Mouse (Mus musculus) erythroblast, embryonic 14.5 days (primary cell): ENCODE results near the gene Rpl37. TPM values are rescaled to one million over a fixed set of nuclear protein-coding genes. Genes with fewer than 3 reads are reported as not detected.

Source experiments
- H3K27me3 ChIP-seq: 2 replicates; pipeline ENCODE4 v1.6.1; 2012; ENCODE audit warnings: inconsistent platforms; ENCODE audit not compliant: control insufficient read depth
- H3K36me3 ChIP-seq: 2 replicates; pipeline ENCODE4 v1.6.1; 2012; ENCODE audit warnings: mild to moderate bottlenecking, inconsistent platforms; ENCODE audit not compliant: control insufficient read depth
- H3K4me1 ChIP-seq: 2 replicates; pipeline ENCODE4 v1.6.1; 2012; ENCODE audit warnings: inconsistent platforms; ENCODE audit not compliant: control insufficient read depth
- H3K4me3 ChIP-seq: replicated peaks from 2 replicates; pipeline ENCODE3; 2012; ENCODE audit warnings: moderate library complexity, mild to moderate bottlenecking, inconsistent platforms
- H3K9me3 ChIP-seq: 2 replicates; pipeline ENCODE4 v1.6.1; 2012; ENCODE audit warnings: low read length, inconsistent platforms, mixed read lengths; ENCODE audit not compliant: control insufficient read depth
- GATA1 ChIP-seq: IDR thresholded peaks from 2 replicates; pipeline ENCODE4 v1.6.1; 2012; ENCODE audit warnings: low read length, inconsistent platforms, mixed read lengths
- TAL1 ChIP-seq: IDR thresholded peaks from 3 replicates; pipeline ENCODE4 v1.6.1; 2012; ENCODE audit warnings: low read length, inconsistent platforms, mixed read lengths
- polyA plus RNA-seq: library from polyadenylated mRNA; stranded (reverse); fragments of >175 nt; gene quantifications from 2 replicates; pipeline ENCODE4 v1.2.3, GENCODE M21; 2012

The Rpl37 gene
- polyA plus RNA-seq, 1 experiment: 13.1 TPM

DNA sequence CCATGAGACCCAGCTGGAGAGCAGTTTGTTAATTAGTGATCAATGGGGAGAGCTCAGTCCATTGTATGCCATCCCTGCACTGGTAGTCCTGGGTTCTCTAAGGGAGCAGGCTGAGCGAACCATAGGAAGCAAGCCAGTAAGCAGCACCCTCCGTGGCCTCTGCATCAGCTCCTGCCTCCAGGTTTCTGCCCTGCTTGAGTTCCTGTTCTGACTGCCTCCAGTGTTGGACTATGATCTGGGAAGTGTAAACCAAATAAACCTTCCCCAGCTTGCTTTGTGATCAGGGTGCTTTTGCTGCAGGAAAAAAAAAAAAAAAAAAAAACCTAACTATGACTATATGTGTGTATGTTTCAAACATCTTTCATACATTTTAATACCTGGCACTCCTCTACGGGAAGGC, 16.9 kb downstream of the Rpl37 start:
- peaks cover 60% of the 10 kb centered on the region for H3K4me1 ChIP-seq

DNA sequence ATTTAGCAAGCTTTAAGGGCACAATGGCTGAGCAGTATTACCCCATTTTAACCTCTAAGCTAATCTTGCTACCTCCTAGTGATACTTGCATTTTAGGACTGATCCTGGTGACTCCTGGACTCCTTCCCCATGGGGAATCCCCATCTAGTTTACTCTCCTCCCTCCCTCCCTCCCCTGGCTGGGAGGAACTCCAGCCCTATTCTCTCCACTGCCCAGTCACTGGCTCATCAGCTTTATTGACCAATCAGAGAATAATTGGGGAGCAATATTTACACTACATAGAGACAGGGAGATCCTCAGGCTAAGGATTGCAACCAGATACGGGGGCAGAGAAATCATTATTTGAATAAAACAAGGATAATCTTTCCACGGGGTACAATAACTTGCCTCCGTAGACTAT, 17.7 kb downstream of the Rpl37 start:
- Histone ChIP-seq H3K4me3 (no peak overlapping the region), H3K36me3 (peaks cover 3% of the 10 kb centered on the region), H3K9me3 (no peaks in the 10 kb centered on the region), H3K4me1 (peaks cover 60% of the 10 kb centered on the region), H3K27me3 (no peaks in the 10 kb centered on the region)
- TF ChIP-seq GATA1 (no peak), TAL1 (no peak)

More for the DNA sequence above, 16.9 kb downstream of the Rpl37 start:
- Histone ChIP-seq H3K9me3 (no peaks in the 10 kb centered on the region), H3K4me3 (no peak overlapping the region), H3K36me3 (peaks cover 5% of the 10 kb centered on the region), H3K27me3 (no peaks in the 10 kb centered on the region)
- TF ChIP-seq GATA1 (no peak), TAL1 (no peak)

DNA sequence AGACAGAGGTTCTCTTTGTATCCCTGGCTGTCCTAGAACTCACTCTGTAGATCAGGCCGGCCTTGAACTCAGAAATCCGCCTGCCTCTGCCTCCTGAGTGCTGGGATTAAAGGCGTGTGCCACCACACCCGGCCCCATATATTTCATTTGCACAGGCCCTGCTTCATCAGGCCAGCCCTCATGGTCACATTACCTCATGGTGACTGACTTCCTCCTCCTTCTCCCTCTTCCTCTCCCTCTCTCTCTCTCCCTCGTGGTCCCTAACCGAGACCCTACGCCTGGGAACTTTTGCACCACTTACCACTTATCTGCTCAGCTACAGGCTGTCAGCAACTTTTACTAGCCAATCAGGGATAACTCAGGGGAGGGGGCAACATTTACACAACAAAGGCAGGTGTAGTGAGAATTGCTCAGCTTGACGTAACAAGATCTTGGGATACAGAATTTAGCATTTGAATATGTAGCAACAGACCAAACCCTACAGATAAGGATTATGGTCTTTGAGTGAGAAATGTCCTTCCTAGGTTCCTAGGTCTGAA, 18.6 kb downstream of the Rpl37 start:
- no peaks in the 10 kb centered on the region for H3K27me3 ChIP-seq
- H3K4me3 ChIP-seq: no peak overlapping the region
- TF ChIP-seq TAL1: no peak
- TF ChIP-seq GATA1: no peak
- H3K9me3 ChIP-seq: no peaks in the 10 kb centered on the region
- peaks cover 64% of the 10 kb centered on the region for H3K4me1 ChIP-seq
- no peaks in the 10 kb centered on the region; the same call in 1 of the 2 replicates for H3K36me3 ChIP-seq

DNA sequence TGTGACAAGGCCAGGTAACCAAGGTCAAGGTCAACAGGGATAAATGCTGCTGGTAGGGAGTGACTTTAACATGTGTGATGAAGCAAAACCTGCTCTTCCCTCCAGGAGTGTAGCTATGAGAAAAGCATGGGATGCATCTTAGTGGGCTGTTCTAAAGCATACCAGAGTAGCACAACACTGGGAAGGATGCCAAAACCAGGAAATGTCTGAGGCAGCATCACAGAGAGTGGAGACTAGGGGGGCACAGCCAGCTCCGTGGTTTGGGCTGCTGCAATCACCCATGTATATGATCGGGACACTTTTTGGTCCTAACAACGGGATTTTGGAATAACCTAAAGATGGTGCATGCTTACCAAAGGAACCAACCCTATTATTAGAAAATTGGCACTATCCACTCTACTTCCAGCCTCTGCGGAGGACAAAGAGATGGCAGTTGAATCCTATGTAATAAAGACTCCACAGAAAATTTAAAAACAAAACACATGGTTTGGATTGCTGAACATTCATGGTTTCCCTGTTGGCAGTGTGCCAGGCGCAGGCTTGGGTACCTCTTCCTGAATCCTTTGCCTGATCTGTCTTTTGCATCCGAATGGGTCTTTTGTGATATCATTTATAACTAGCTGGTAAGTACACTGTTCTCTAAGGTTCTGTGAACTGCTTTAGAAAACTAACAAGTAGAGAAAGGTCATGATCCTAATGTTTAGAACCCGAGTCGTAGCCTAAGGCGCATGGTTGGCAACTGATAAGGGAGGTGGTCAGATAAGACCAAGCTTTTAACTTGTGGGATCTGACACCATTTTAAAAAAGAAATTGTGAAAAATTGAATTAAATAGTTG, 21.8 kb downstream of the Rpl37 start:
- H3K9me3 ChIP-seq: no peaks in the 10 kb centered on the region
- peaks cover 72% of the 10 kb centered on the region for H3K4me1 ChIP-seq
- H3K27me3 ChIP-seq: no peaks in the 10 kb centered on the region
- H3K4me3 ChIP-seq: no peak overlapping the region
- peak; percentile 82 for TF ChIP-seq GATA1
- TF ChIP-seq TAL1: peak; percentile 41; the same call in 2 of the 3 replicates
- no peaks in the 10 kb centered on the region; the same call in 1 of the 2 replicates for H3K36me3 ChIP-seq

DNA sequence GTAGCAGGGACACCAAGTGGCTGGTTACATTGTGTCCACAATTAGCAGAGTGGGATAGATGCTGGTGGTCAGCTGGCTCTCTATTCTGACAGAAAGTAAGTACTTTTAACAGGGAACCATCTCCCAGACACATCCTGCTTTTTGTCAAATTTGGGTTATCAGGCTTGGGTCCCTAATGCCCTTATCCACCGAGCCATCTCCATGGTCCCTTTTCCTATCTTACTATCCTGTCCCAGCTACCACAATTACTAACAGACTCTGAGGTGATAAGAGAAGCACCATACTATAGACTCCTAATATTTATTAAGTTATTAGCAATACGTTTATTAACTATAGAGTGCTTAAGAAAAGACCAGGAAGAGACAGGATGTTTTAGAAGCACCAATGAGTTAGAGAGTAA, 22.9 kb downstream of the Rpl37 start:
- Histone ChIP-seq H3K4me1 (peaks cover 75% of the 10 kb centered on the region), H3K9me3 (no peaks in the 10 kb centered on the region), H3K36me3 (no peaks in the 10 kb centered on the region; the same call in 1 of the 2 replicates), H3K4me3 (peak overlapping the region; percentile 43), H3K27me3 (no peaks in the 10 kb centered on the region)
- TF ChIP-seq GATA1 (no peak), TAL1 (no peak)

DNA sequence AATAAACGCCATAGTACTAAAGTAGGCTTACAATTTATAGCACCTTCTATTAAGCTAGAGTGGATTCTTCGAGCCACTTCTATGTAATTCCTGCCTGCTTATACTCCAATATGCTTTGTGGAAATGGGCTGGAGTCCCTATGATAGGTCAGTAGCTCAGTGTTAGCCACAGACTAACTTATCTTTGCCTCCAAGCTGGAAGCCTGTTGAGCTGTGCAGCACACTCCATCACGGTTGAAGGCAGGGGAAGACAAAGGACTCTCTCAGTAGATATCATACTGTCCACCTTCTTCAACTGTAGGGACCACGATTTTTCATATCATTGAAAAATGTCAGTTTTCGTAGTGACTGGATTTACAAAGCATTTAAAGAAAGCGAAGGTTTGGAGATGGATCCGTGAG, 23.4 kb downstream of the Rpl37 start:
- peaks cover 80% of the 10 kb centered on the region for H3K4me1 ChIP-seq
- peak overlapping the region; percentile 43 for H3K4me3 ChIP-seq
- TF ChIP-seq GATA1 (peak; percentile 49; the same call in 1 of the 2 replicates), TAL1 (peak; percentile 52; the same call in 2 of the 3 replicates)

DNA sequence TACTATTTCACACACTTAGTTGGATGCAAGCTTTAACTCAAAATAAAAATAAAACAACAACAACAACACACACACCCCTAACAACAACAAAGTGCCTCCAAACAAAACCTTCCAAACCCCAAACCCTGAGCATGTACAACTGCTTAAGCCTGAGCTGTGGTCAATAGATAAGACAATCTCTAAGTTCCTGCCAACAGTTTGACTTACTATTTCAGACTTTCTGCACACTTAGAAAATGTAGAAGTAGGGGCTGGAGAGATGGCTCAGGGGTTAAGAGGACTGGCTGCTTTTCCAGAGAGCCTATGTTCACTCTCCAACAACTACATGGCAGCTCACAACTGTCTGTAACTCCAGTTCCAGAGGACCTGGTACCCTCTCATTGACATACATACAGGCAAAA, 23.9 kb downstream of the Rpl37 start:
- TF ChIP-seq TAL1 (peak; percentile 70), GATA1 (peak; percentile 57)
- peak overlapping the region; percentile 43 for H3K4me3 ChIP-seq
- peaks cover 81% of the 10 kb centered on the region for H3K4me1 ChIP-seq

More for the DNA sequence above, 23.4 kb downstream of the Rpl37 start:
- Histone ChIP-seq H3K27me3 (no peaks in the 10 kb centered on the region), H3K9me3 (no peaks in the 10 kb centered on the region), H3K36me3 (no peaks in the 10 kb centered on the region; the same call in 1 of the 2 replicates)

DNA sequence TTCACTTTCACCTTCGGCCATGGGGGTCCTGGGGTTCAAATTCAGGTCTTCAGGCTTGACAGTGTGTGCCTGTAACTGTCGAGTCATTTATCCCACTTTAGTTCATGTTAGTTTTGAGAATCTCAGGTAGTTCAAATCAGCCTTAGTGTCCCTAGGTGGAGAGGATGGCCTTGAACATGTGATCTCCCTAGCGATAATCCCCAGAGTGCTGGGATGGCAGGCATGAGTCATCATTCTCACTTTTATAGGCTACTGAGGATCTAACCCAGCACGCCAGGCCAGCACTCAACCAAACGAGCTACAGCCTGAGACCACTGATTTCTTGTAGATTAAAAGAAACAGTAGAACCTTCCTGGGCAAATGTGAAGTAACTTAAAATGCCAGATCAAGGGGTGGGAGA, 25.6 kb downstream of the Rpl37 start:
- Histone ChIP-seq H3K4me1 (peaks cover 84% of the 10 kb centered on the region), H3K4me3 (no peak overlapping the region)
- TF ChIP-seq GATA1 (peak; percentile 47; the same call in 1 of the 2 replicates), TAL1 (no peak)

More for the DNA sequence above, 23.9 kb downstream of the Rpl37 start:
- Histone ChIP-seq H3K36me3 (peaks cover 4% of the 10 kb centered on the region), H3K27me3 (no peaks in the 10 kb centered on the region), H3K9me3 (no peaks in the 10 kb centered on the region)

DNA sequence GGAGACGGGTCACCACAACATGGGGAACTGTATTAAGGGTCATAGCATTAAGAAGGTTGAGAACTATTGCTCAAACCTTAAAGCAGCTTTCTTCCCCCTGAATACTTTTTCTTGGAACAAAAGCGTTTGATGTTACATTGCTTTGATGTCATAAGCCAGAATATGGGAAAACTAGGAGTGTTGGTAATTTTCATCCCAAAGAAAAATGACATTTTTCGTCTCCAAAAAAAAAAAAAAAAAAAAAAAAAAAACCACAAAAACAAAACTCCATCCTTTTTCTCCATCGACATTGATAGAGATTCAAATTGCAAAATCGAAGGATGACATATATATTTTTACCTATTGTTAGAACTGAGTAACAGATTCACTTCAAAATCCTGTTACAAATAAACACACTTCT, 26.3 kb downstream of the Rpl37 start:
- peaks cover 24% of the 10 kb centered on the region for H3K36me3 ChIP-seq
- no peaks in the 10 kb centered on the region for H3K9me3 ChIP-seq
- H3K4me1 ChIP-seq: peaks cover 82% of the 10 kb centered on the region
- H3K4me3 ChIP-seq: peak overlapping the region; percentile 78
- no peaks in the 10 kb centered on the region for H3K27me3 ChIP-seq
- TF ChIP-seq TAL1 (no peak), GATA1 (no peak)

More for the DNA sequence above, 25.6 kb downstream of the Rpl37 start:
- Histone ChIP-seq H3K36me3 (peaks cover 20% of the 10 kb centered on the region), H3K27me3 (no peaks in the 10 kb centered on the region), H3K9me3 (no peaks in the 10 kb centered on the region)
